Mouse (Mus musculus): ENCODE data around the gene Cyp2d40. TPM values are rescaled to one million over a fixed set of nuclear protein-coding genes. Genes with fewer than 3 reads are reported as not detected.

The Cyp2d40 gene
- not detected in 2 replicates for polyA plus RNA-seq (2012; ENCODE audit: low replicate concordance)

GRCm38 (mm10) chr15:82763631-82764420 is at the start of gene Cyp2d40:
Gene Cyp2d40 (minus strand): TSS chr15:82764183.

GRCm38 (mm10) chr15:82794277-82794676 is 30.3 kb upstream of the Cyp2d40 start, which contains the start of gene Cyp2d26:
Gene Cyp2d26 (minus strand): TSS chr15:82794294.

Other genes with a start within 250 kb of the Cyp2d40 start
- gene Cyp2d12, start 209.1 kb downstream of the Cyp2d40 start, polyA plus RNA-seq (2012; ENCODE audit: low replicate concordance): not detected in 2 replicates
- not detected in 2 replicates for gene Cyp2d34, start 143.2 kb downstream of the Cyp2d40 start, polyA plus RNA-seq (2012; ENCODE audit: low replicate concordance)
- gene Cyp2d26, start 30.1 kb upstream of the Cyp2d40 start, polyA plus RNA-seq (2012; ENCODE audit: low replicate concordance): 0.10 TPM in 1 of 2 replicates, not detected in the other
- 14.1 and 15.3 TPM in 2 replicates for gene Tcf20, start 223.7 kb upstream of the Cyp2d40 start, polyA plus RNA-seq (2012; ENCODE audit: low replicate concordance)

Measured in leukemia stem cell, adult 10-12 weeks (primary cell).